Mouse (Mus musculus) C2C12 (cell line): ENCODE data around the gene Gm28539.

Source experiments
- CEBPB ChIP-seq: IDR thresholded peaks from one replicate; pipeline ENCODE4 v1.6.1; 2011; ENCODE audit warnings: low read depth, mild to moderate bottlenecking, control low read depth, moderate library complexity
- CTCF ChIP-seq: IDR thresholded peaks from one replicate; pipeline ENCODE4 v1.5.1; 2011; ENCODE audit not compliant: control insufficient read depth, insufficient read depth, insufficient read length
- MAX ChIP-seq: IDR thresholded peaks from one replicate; pipeline ENCODE4 v1.6.1; 2011; ENCODE audit warnings: mild to moderate bottlenecking, control low read depth
- MYOG ChIP-seq: IDR thresholded peaks from one replicate; pipeline ENCODE4 v1.6.1; 2011; ENCODE audit not compliant: control insufficient read depth, insufficient read length; ENCODE audit errors: extremely low read depth

GRCm38 (mm10) chr16:18963486-18963885, 127.1 kb downstream of the Gm28539 start:
- TF ChIP-seq CTCF (no peak), MYOG (no peak), CEBPB (no peak), MAX (no peak)
